Mouse (Mus musculus) megakaryocyte, embryonic 14.5 days (primary cell): ENCODE data around the gene Gins1.

ENCODE experiments used
- FLI1 ChIP-seq: IDR thresholded peaks from 2 replicates; pipeline ENCODE4 v1.6.1; 2012; ENCODE audit warnings: low read length, inconsistent platforms, mixed read lengths
- GATA1 ChIP-seq: IDR thresholded peaks from 3 replicates; pipeline ENCODE4 v1.6.1; 2012; ENCODE audit warnings: mixed read lengths, low read length, inconsistent platforms, borderline replicate concordance

DNA sequence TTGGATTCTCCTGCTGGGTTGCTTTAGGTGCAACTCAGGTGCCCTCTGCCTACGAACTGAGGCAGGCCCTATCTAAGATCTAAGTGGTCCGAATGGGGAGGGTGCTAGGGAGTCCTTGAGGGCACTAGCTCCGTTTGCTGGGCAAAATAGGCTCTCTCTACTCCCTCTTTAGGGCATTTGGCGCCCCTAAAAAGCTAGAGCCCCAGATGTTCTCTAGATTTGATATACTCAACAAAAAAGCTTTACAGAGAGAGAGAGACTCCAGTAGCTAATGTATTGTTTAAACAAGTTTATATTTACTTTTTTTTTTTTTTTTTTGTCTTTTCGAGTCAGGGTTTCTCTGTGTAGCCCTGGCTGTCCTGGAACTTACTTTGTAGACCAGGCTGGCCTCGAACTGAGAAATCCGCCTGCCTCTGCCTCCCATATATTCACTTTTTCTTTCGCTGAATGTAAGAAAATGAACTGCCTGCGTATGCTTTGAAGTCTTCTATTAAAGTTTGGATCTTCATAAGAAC lies at the start of gene Gins1:
- no peak for TF ChIP-seq GATA1
- no peak for TF ChIP-seq FLI1
